ENCODE assay signal across 27 mouse cellular contexts in the genomic region with DNA sequence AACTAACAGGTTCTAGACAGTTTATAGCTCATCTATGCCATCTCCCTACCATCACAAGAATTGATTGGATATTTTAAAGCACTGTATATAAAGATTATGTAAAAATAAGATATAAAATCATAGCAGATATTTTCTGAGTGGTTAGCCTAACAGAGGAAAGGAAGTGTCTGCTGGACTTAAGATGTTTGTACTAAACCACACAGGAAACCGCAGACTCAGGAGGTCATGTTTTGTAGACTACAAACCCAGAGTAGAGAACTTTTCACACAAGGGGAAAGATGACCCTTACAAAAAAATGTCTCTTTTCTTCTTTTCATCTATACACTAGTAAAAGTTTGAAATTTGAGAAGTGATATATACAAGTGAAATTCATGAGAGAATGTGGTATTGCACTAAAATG. TPM values are rescaled to one million over a fixed set of nuclear protein-coding genes. Genes with fewer than 3 reads are reported as not detected.
"Had no signal": no experiment of that assay in that cellular context is flagged by ENCODE, and none has a peak within 500 bp of the region (broad histone marks: within the 10 kb centered on the region; RNA-seq: fewer than 3 reads in every experiment).

No protein-coding gene starts in this region.

- H3K9ac ChIP-seq: liver, embryonic 15.5 days; midbrain, embryonic 12.5 days; stomach, embryonic 15.5 days had no signal

- DNase-seq: kidney, adult 11 months; kidney, adult 9 months; kidney, postnatal 10 days; kidney, postnatal 4 days; lung, adult 2 months; lung, postnatal 36 days; right cerebral cortex, postnatal 14 days; thymus, adult 2 months; thymus, postnatal 25 days had no signal

- H3K27ac ChIP-seq: layer of hippocampus, adult 2 months; left cerebral cortex, adult 2 months; limb, embryonic 10.5 days; liver, embryonic 15.5 days; midbrain, embryonic 12.5 days; stomach, embryonic 15.5 days had no signal

- H3K4me2 ChIP-seq: liver, embryonic 11.5 days; liver, embryonic 15.5 days; midbrain, embryonic 12.5 days; stomach, embryonic 15.5 days had no signal

- H3K4me3 ChIP-seq: layer of hippocampus, adult 2 months; left cerebral cortex, adult 2 months; limb, embryonic 10.5 days; liver, embryonic 15.5 days; megakaryocyte, embryonic 14.5 days; midbrain, embryonic 12.5 days; stomach, embryonic 15.5 days had no signal

- H3K27me3 ChIP-seq: liver, embryonic 15.5 days; megakaryocyte, embryonic 14.5 days; midbrain, embryonic 12.5 days; stomach, embryonic 15.5 days had no signal

- H3K4me1 ChIP-seq: limb, embryonic 10.5 days; liver, embryonic 15.5 days; midbrain, embryonic 12.5 days; stomach, embryonic 15.5 days had no signal

- H3K9me3 ChIP-seq: liver, embryonic 15.5 days; stomach, embryonic 15.5 days had no signal

- H3K36me3 ChIP-seq: limb, embryonic 10.5 days; liver, embryonic 15.5 days; midbrain, embryonic 12.5 days; stomach, embryonic 15.5 days had no signal

- ATAC-seq: lung, postnatal 0 days had no signal

RNA-seq across cellular contexts. Expression of gene Gm17631, which starts 38.4 kb away (rescaled TPM):
- total RNA-seq: layer of hippocampus, adult 2 months; layer of hippocampus, postnatal 14 days; left cerebral cortex, adult 2 months; left cerebral cortex, postnatal 14 days; midbrain, postnatal 0 days had no signal
- polyA plus RNA-seq: intestine, embryonic 14.5 days; limb, embryonic 10.5 days; limb, embryonic 14.5 days; liver, embryonic 11.5 days; liver, embryonic 15.5 days; lung, adult 2 months; lung, postnatal 0 days; midbrain, embryonic 12.5 days; midbrain, postnatal 0 days; neural tube, embryonic 14.5 days; small intestine, adult 2 months; stomach, embryonic 15.5 days; testis, adult 2 months; thymus, adult 2 months; urinary bladder, adult 2 months had no signal

RNA-seq across cellular contexts. Expression of gene Gm156, which starts 39.9 kb away (rescaled TPM):
- total RNA-seq: layer of hippocampus, adult 2 months; layer of hippocampus, postnatal 14 days; left cerebral cortex, adult 2 months; left cerebral cortex, postnatal 14 days; midbrain, postnatal 0 days had no signal
- polyA plus RNA-seq: intestine, embryonic 14.5 days; limb, embryonic 10.5 days; limb, embryonic 14.5 days; liver, embryonic 11.5 days; liver, embryonic 15.5 days; lung, adult 2 months; lung, postnatal 0 days; midbrain, embryonic 12.5 days; midbrain, postnatal 0 days; neural tube, embryonic 14.5 days; small intestine, adult 2 months; stomach, embryonic 15.5 days; testis, adult 2 months; thymus, adult 2 months; urinary bladder, adult 2 months had no signal

RNA-seq across cellular contexts. Expression of gene Klra17, which starts 52.5 kb away (rescaled TPM):
- total RNA-seq: layer of hippocampus, adult 2 months; layer of hippocampus, postnatal 14 days; left cerebral cortex, adult 2 months; left cerebral cortex, postnatal 14 days; midbrain, postnatal 0 days had no signal
- polyA plus RNA-seq: intestine, embryonic 14.5 days; limb, embryonic 10.5 days; liver, embryonic 11.5 days; midbrain, embryonic 12.5 days; midbrain, postnatal 0 days; neural tube, embryonic 14.5 days; testis, adult 2 months had no signal
